ENCODE assay signal across 9 mouse cellular contexts in the genomic region with DNA sequence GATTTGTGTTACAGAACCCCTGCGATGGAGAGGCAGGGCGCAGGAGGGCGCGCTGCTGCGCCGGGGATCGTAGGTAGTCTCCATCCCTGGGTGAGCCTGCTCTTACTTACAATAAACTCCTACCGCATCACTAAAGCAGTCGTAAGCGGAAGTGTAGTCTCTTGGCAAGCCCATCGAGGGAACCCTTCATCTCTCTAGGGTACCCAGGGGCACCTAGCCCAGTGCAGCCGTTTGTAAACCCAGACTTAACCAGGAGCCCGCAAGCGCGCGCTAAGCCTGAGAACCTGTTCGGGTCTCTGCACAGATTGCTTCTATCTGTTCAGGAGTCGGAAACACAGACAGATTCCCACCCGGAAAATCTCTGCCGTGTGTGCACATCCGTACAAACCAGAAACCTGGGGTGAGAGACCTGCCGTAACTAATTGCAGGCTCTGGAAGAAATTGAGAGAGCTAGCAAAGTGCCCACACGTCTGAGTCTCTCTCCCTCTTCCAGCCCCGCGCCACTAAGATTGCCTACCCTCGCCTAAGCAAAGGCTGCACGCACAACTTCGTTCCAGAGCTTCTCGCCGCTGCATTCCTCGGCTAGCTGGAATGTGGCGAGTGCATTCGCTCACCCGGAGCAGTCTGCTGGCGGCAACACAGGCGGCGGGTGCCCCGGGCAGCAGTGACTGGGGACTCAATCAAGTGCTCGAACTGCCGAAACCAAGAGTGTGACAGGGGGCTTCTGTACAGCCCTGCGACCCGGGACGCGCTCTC. TPM values are rescaled to one million over a fixed set of nuclear protein-coding genes. Genes with fewer than 3 reads are reported as not detected.
A peak's percentile ranks its signal among the peaks of the same experiment; 100 is the strongest.
DNase-seq lines count a peak whose midpoint lies in the region; ATAC-seq and TF ChIP-seq lines count a peak whose summit lies in the region.
"Had no signal": no experiment of that assay in that cellular context is flagged by ENCODE, and none has a peak within 500 bp of the region (broad histone marks: within the 10 kb centered on the region; RNA-seq: fewer than 3 reads in every experiment).

No protein-coding gene starts in this region.

- H3K4me2 ChIP-seq in heart, embryonic 13.5 days, result peak overlapping the region; percentile 95
- peak overlapping the region; percentile 52 for H3K4me2 ChIP-seq in midbrain, embryonic 15.5 days

- peaks cover 7% of the 10 kb centered on the region; the same call in 1 of the 2 replicates for H3K4me1 ChIP-seq in lung, adult 2 months (ENCODE audit: control insufficient read depth, insufficient read depth, low read length)
- peaks cover 48% of the 10 kb centered on the region for H3K4me1 ChIP-seq in heart, embryonic 13.5 days
- H3K4me1 ChIP-seq in midbrain, embryonic 15.5 days, result peaks cover 32% of the 10 kb centered on the region

- intact Hi-C loops in left cerebral cortex, postnatal 4 days (cut with DNase I), result no loop called here

- no peak overlapping the region for H3K27ac ChIP-seq in heart, embryonic 13.5 days (replicated peaks)
- H3K27ac ChIP-seq in midbrain, embryonic 15.5 days, result no peak overlapping the region

- H3K27me3 ChIP-seq in heart, embryonic 13.5 days (replicated peaks), result peaks cover 93% of the 10 kb centered on the region
- peaks cover 69% of the 10 kb centered on the region for H3K27me3 ChIP-seq in midbrain, embryonic 15.5 days (replicated peaks)

- no peak overlapping the region for H3K4me3 ChIP-seq in lung, adult 2 months (replicated peaks; ENCODE audit: extremely low read depth, low read depth, low read length)
- peak overlapping the region; percentile 62 for H3K4me3 ChIP-seq in heart, embryonic 13.5 days
- 0 out of 2 replicates have a peak overlapping the region, but pooled peaks have one; percentile 29 for H3K4me3 ChIP-seq in midbrain, embryonic 15.5 days

- H3K9me3 ChIP-seq in heart, embryonic 13.5 days, result no peaks in the 10 kb centered on the region
- no peaks in the 10 kb centered on the region for H3K9me3 ChIP-seq in midbrain, embryonic 15.5 days

- no peak for TF ChIP-seq POLR2A in lung, adult 2 months (IDR thresholded peaks at IDR 0.05; ENCODE audit: borderline replicate concordance, extremely low read depth, low read depth, low read length)

- peak overlapping the region; percentile 52; the same call in 1 of the 2 replicates for H3K9ac ChIP-seq in heart, embryonic 13.5 days
- no peak overlapping the region for H3K9ac ChIP-seq in midbrain, embryonic 15.5 days

- WGBS in lung, adult 2 months, result 1% methylated on average over 44 of the region's 44 CpGs
- under 1% methylated on average over 44 of the region's 44 CpGs for WGBS in heart, embryonic 13.5 days
- WGBS in midbrain, embryonic 15.5 days, result under 1% methylated on average over 44 of the region's 44 CpGs

- peak; percentile 22 for DNase-seq in lung, adult 2 months
- no peak for DNase-seq in lung, postnatal 25 days (ENCODE audit: low spot score)
- DNase-seq in adrenal gland, postnatal 14 days, result peak; percentile 22
- DNase-seq in kidney, postnatal 14 days, result peak; percentile 38
- DNase-seq in cerebellum, adult 11 months, result no peak
- no peak for DNase-seq in left cerebral cortex, postnatal 4 days

- H3K36me3 ChIP-seq in heart, embryonic 13.5 days, result no peaks in the 10 kb centered on the region
- no peaks in the 10 kb centered on the region for H3K36me3 ChIP-seq in midbrain, embryonic 15.5 days (replicated peaks)

- ATAC-seq in heart, embryonic 13.5 days (ENCODE audit: extremely low read depth, insufficient number of reproducible peaks, low FRiP score, low TSS enrichment), result no peak
- ATAC-seq in midbrain, embryonic 15.5 days (replicated peaks), result no peak

- no peak for TF ChIP-seq CTCF in lung, adult 2 months (IDR thresholded peaks at IDR 0.05; ENCODE audit: insufficient read depth, low read length)

RNA-seq across cellular contexts. Expression of gene Lhx4, which starts 10.7 kb away (rescaled TPM):
- polyA plus RNA-seq in lung, adult 2 months (2012; rRNA removed), result not detected in 2 replicates
- total RNA-seq in adrenal gland, postnatal 14 days (2021), result not detected in 2 replicates
- polyA plus RNA-seq in heart, embryonic 13.5 days (2015; fragmentation: Nextera tagmentation; extraction: Ambion mirVana), result not detected in 2 replicates
- polyA plus RNA-seq in midbrain, embryonic 15.5 days (2015; fragmentation: Nextera tagmentation; extraction: Ambion mirVana), result 1.5 and 1.6 TPM in 2 replicates
- under 1 TPM in 1 of 2 experiments, not detected in 1; 0.14 TPM for total RNA-seq in left cerebral cortex, postnatal 4 days (2021)
- polyA plus RNA-seq: large intestine, adult 2 months had no signal

Comparison
In these comparisons a context has a peak if more than half of its experiments do, and no peak if none do; other contexts are left out.
1. DNase-seq: peak in lung, adult 2 months (single experiment), adrenal gland, postnatal 14 days (single experiment) and kidney, postnatal 14 days (single experiment); none in lung, postnatal 25 days (single experiment), cerebellum, adult 11 months (single experiment) and left cerebral cortex, postnatal 4 days (single experiment).